Mouse (Mus musculus) hindbrain, embryonic 11.5 days (tissue): ENCODE data around the gene Miox. TPM values are rescaled to one million over a fixed set of nuclear protein-coding genes. Genes with fewer than 3 reads are reported as not detected.
A peak's percentile ranks its signal among the peaks of the same experiment; 100 is the strongest.

Experiments
- ATAC-seq: fragments of 200-750 bp; cut with Nextera tagmentation; 2 replicates; pipeline ENCODE4 v1.8.0; 2017; ENCODE audit warnings: mild to moderate bottlenecking, moderate TSS enrichment, moderate library complexity; ENCODE audit not compliant: low FRiP score
- DNase-seq: peaks from one replicate; pipeline ENCODE4 v3.0.0-alpha.2; 2015; ENCODE audit warnings: low spot score
- H3K27ac ChIP-seq: fragments of 300-500 bp; sonication (generic); 2 replicates; pipeline ENCODE4 v1.5.1; 2014; ENCODE audit warnings: mild to moderate bottlenecking, low read depth, low read length
- H3K27me3 ChIP-seq: fragments of 300-500 bp; sonication (generic); 2 replicates; pipeline ENCODE4 v1.6.1; 2014; ENCODE audit warnings: mild to moderate bottlenecking, low read length, moderate library complexity, mixed read lengths; ENCODE audit not compliant: control insufficient read depth, insufficient read depth
- H3K36me3 ChIP-seq: fragments of 300-500 bp; sonication (generic); 2 replicates; pipeline ENCODE4 v1.6.1; 2014; ENCODE audit warnings: mild to moderate bottlenecking, low read length, moderate library complexity, mixed read lengths; ENCODE audit not compliant: control insufficient read depth, insufficient read depth
- H3K4me1 ChIP-seq: fragments of 300-500 bp; sonication (generic); replicated peaks from 2 replicates; pipeline ENCODE4 v1.6.1; 2014; ENCODE audit warnings: low read length, mixed read lengths; ENCODE audit not compliant: control insufficient read depth, insufficient read depth
- H3K4me2 ChIP-seq: fragments of 300-500 bp; sonication (generic); replicated peaks from 2 replicates; pipeline ENCODE4 v1.6.1; 2014; ENCODE audit warnings: mild to moderate bottlenecking, low read depth, low read length
- H3K4me3 ChIP-seq: fragments of 300-500 bp; sonication (generic); 2 replicates; pipeline ENCODE4 v1.5.1; 2014; ENCODE audit warnings: low read depth, low read length
- H3K9ac ChIP-seq: fragments of 300-500 bp; sonication (generic); 2 replicates; pipeline ENCODE4 v1.6.1; 2014; ENCODE audit warnings: low read depth, low read length
- H3K9me3 ChIP-seq: fragments of 300-500 bp; sonication (generic); 2 replicates; pipeline ENCODE4 v1.6.1; 2016; ENCODE audit warnings: low read length; ENCODE audit not compliant: control insufficient read depth
- WGBS: fragments of 180-500 bp; shearing (Covaris S2); extraction: QIAGEN DNeasy Blood & Tissue Kit; methylation state at CpG from one replicate; pipeline ENCODE4 v1.1.7; 2014; 5-methylcytosine and 5-hydroxymethylcytosine counted together
- polyA plus RNA-seq: library from polyadenylated mRNA; unstranded; fragments of >200 nt; fragmentation: Nextera tagmentation; extraction: Ambion mirVana; gene quantifications from 2 replicates; pipeline ENCODE4 v1.2.1, GENCODE M21; 2014

The Miox gene
- polyA plus RNA-seq, 1 experiment from 2014 or later, result not detected

- Histone ChIP-seq H3K27me3 (no peaks in the 10 kb centered on the region), H3K4me3 (no peak overlapping the region), H3K9ac (no peak overlapping the region), H3K4me2 (no peak overlapping the region), H3K4me1 (no peaks in the 10 kb centered on the region; the same call in 1 of the 2 replicates), H3K27ac (no peak overlapping the region), H3K9me3 (no peaks in the 10 kb centered on the region), H3K36me3 (no peaks in the 10 kb centered on the region)
- 83% methylated on average over 6 of the region's 6 CpGs for WGBS
- no peak for DNase-seq
- ATAC-seq, result no peak
Measured at GRCm38 (mm10) chr15:89309962-89310498, 24.2 kb upstream of the Miox start.

GRCm38 (mm10) chr15:89313359-89313758, 20.8 kb upstream of the Miox start:
- ATAC-seq (no peak), DNase-seq (no peak)
- no peaks in the 10 kb centered on the region; the same call in 1 of the 2 replicates for H3K4me1 ChIP-seq
- H3K36me3 ChIP-seq, result no peaks in the 10 kb centered on the region
- H3K4me3 ChIP-seq, result no peak overlapping the region
- no peaks in the 10 kb centered on the region for H3K27me3 ChIP-seq
- peak overlapping the region; percentile 11; the same call in 1 of the 2 replicates for H3K4me2 ChIP-seq
- no peak overlapping the region for H3K9ac ChIP-seq
- H3K27ac ChIP-seq, result no peak overlapping the region
- 82% methylated on average over 4 of the region's 4 CpGs for WGBS
- no peaks in the 10 kb centered on the region for H3K9me3 ChIP-seq

- no peaks in the 10 kb centered on the region for H3K36me3 ChIP-seq
- H3K9ac ChIP-seq, result peak overlapping the region; percentile 85
- peak; percentile 15; the same call in 1 of the 2 replicates for ATAC-seq
- 43% methylated on average over 3 of the region's 3 CpGs for WGBS
- no peaks in the 10 kb centered on the region for H3K9me3 ChIP-seq
- H3K27ac ChIP-seq, result no peak overlapping the region
- no peaks in the 10 kb centered on the region; the same call in 1 of the 2 replicates for H3K4me1 ChIP-seq
- no peaks in the 10 kb centered on the region for H3K27me3 ChIP-seq
- peak overlapping the region; percentile 99 for H3K4me3 ChIP-seq
- peak overlapping the region; percentile 73 for H3K4me2 ChIP-seq
- no peak for DNase-seq
Measured at GRCm38 (mm10) chr15:89314107-89314506, 20.1 kb upstream of the Miox start.

- peak overlapping the region; percentile 30; the same call in 1 of the 2 replicates for H3K27ac ChIP-seq
- peak; percentile 52 for ATAC-seq
- WGBS, result under 1% methylated on average over 58 of the region's 58 CpGs
Measured at GRCm38 (mm10) chr15:89314511-89315189, 19.5 kb upstream of the Miox start.

GRCm38 (mm10) chr15:89315190-89315731, 18.9 kb upstream of the Miox start, which contains the start of gene Sbf1:
Gene Sbf1, minus strand, starts transcription at chr15:89315311.
- under 1% methylated on average over 36 of the region's 37 CpGs for WGBS
- H3K9ac ChIP-seq, result peak within 1 kb of the TSS; percentile 85
- H3K27me3 ChIP-seq, result no peaks in the 10 kb centered on the region
- DNase-seq (peak; percentile 97), ATAC-seq (peak; percentile 99)
- no peaks in the 10 kb centered on the region; the same call in 1 of the 2 replicates for H3K4me1 ChIP-seq
- no peaks in the 10 kb centered on the region for H3K9me3 ChIP-seq
- H3K4me3 ChIP-seq, result peak within 1 kb of the TSS; percentile 99
- peak within 1 kb of the TSS; percentile 30; the same call in 1 of the 2 replicates for H3K27ac ChIP-seq
- H3K36me3 ChIP-seq, result no peaks in the 10 kb centered on the region
- peak within 1 kb of the TSS; percentile 73 for H3K4me2 ChIP-seq

More at GRCm38 (mm10) chr15:89314511-89315189, 19.5 kb upstream of the Miox start:
- Histone ChIP-seq H3K4me1 (no peaks in the 10 kb centered on the region; the same call in 1 of the 2 replicates), H3K4me3 (peak overlapping the region; percentile 99), H3K9ac (peak overlapping the region; percentile 85), H3K27me3 (no peaks in the 10 kb centered on the region), H3K4me2 (peak overlapping the region; percentile 73), H3K9me3 (no peaks in the 10 kb centered on the region), H3K36me3 (no peaks in the 10 kb centered on the region)
- peak; percentile 49 for DNase-seq

GRCm38 (mm10) chr15:89316146-89316545, 18.1 kb upstream of the Miox start:
- no peaks in the 10 kb centered on the region; the same call in 1 of the 2 replicates for H3K4me1 ChIP-seq
- H3K36me3 ChIP-seq, result no peaks in the 10 kb centered on the region
- H3K9ac ChIP-seq, result no peak overlapping the region
- no peak overlapping the region for H3K4me2 ChIP-seq
- WGBS, result 59% methylated on average over 11 of the region's 11 CpGs
- ATAC-seq, result no peak
- no peaks in the 10 kb centered on the region for H3K27me3 ChIP-seq
- H3K9me3 ChIP-seq, result no peaks in the 10 kb centered on the region
- no peak overlapping the region for H3K4me3 ChIP-seq
- no peak overlapping the region for H3K27ac ChIP-seq
- DNase-seq, result peak; percentile 40

- ATAC-seq, result no peak
- H3K9me3 ChIP-seq, result no peaks in the 10 kb centered on the region
- H3K36me3 ChIP-seq, result no peaks in the 10 kb centered on the region
- H3K9ac ChIP-seq, result no peak overlapping the region
- 76% methylated on average over 8 of the region's 8 CpGs for WGBS
- no peak overlapping the region for H3K27ac ChIP-seq
- H3K4me3 ChIP-seq, result no peak overlapping the region
- H3K27me3 ChIP-seq, result peaks cover 6% of the 10 kb centered on the region; the same call in 1 of the 2 replicates
- DNase-seq, result no peak
- no peak overlapping the region for H3K4me2 ChIP-seq
- no peaks in the 10 kb centered on the region; the same call in 1 of the 2 replicates for H3K4me1 ChIP-seq
Measured at GRCm38 (mm10) chr15:89321264-89321663, 12.9 kb upstream of the Miox start.

- H3K4me1 ChIP-seq, result no peaks in the 10 kb centered on the region; the same call in 1 of the 2 replicates
- H3K4me3 ChIP-seq, result no peak within 1 kb of the TSS
- H3K9ac ChIP-seq, result no peak within 1 kb of the TSS
- 9% methylated on average over 26 of the region's 26 CpGs for WGBS
- H3K27ac ChIP-seq, result no peak within 1 kb of the TSS
- ATAC-seq, result no peak
- peaks cover 6% of the 10 kb centered on the region; the same call in 1 of the 2 replicates for H3K27me3 ChIP-seq
- H3K4me2 ChIP-seq, result peak within 1 kb of the TSS; percentile 23
- H3K36me3 ChIP-seq, result no peaks in the 10 kb centered on the region
- no peaks in the 10 kb centered on the region for H3K9me3 ChIP-seq
- peak; percentile 13 for DNase-seq
Measured at GRCm38 (mm10) chr15:89322670-89323522, 11.3 kb upstream of the Miox start, which contains the start of gene Adm2. Gene Adm2, plus strand, starts transcription at chr15:89322720.
